Mouse (Mus musculus): ENCODE data around the gene Olfr191. TPM values are rescaled to one million over a fixed set of nuclear protein-coding genes. Genes with fewer than 3 reads are reported as not detected.

The Olfr191 gene
- polyA plus RNA-seq, 1 experiment from 2014 or later: not detected

- WGBS (ENCODE audit: insufficient replicate concordance): 63% methylated on average over 3 of the region's 3 CpGs
- H3K36me3 ChIP-seq (replicated peaks; ENCODE audit: insufficient read depth, low read length): no peaks in the 10 kb centered on the region
- no peaks in the 10 kb centered on the region for H3K9me3 ChIP-seq (ENCODE audit: low read length)
- no peak overlapping the region for H3K9ac ChIP-seq (replicated peaks)
- ATAC-seq (no peak), DNase-seq (no peak)
- no peak overlapping the region for H3K27ac ChIP-seq (ENCODE audit: low read depth)
- no peaks in the 10 kb centered on the region for H3K4me1 ChIP-seq (ENCODE audit: insufficient read depth)
- no peak overlapping the region for H3K4me3 ChIP-seq (ENCODE audit: low read depth, low read length)
- H3K4me2 ChIP-seq (ENCODE audit: low read depth, low read length): no peak overlapping the region
- no peaks in the 10 kb centered on the region for H3K27me3 ChIP-seq (ENCODE audit: insufficient read depth, low read length)
- TF ChIP-seq EP300 (IDR thresholded peaks at IDR 0.05; ENCODE audit: low read depth): no peak
- no peak for TF ChIP-seq CTCF (IDR thresholded peaks at IDR 0.05; ENCODE audit: low read depth)
Measured at GRCm38 (mm10) chr16:59045835-59046234, 43.8 kb downstream of the Olfr191 start.

DNA sequence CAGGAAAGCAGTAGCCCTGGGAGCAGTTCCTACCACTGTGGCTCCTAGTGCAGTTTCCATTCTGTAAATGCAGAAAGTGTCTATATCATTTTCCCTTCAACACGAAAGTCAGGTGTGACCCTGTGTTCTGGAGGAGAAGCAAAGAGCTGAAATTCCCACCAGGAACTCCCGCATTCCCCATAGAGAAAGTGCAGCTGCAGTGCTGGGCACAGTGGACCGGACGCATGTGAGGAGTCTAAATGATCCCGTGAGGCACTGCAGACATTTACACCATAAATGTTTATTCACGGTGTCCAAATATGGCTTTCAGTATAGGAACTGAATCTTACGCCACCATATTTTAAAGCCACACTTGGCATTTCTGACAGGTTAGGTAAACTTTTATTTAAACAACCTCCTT is 49.9 kb downstream of the Olfr191 start, which contains the start of gene Olfr187:
Gene Olfr187, minus strand, starts transcription at position 58 of the 400 bp plus-strand sequence.
- DNase-seq (no peak), ATAC-seq (no peak)
- WGBS (ENCODE audit: insufficient replicate concordance): 83% methylated on average over 7 of the region's 7 CpGs
- Histone ChIP-seq H3K4me1 (ENCODE audit: insufficient read depth) (no peaks in the 10 kb centered on the region), H3K9me3 (ENCODE audit: low read length) (no peaks in the 10 kb centered on the region), H3K4me2 (ENCODE audit: low read depth, low read length) (no peak within 1 kb of the TSS), H3K4me3 (ENCODE audit: low read depth, low read length) (no peak within 1 kb of the TSS), H3K36me3 (replicated peaks; ENCODE audit: insufficient read depth, low read length) (no peaks in the 10 kb centered on the region), H3K27me3 (ENCODE audit: insufficient read depth, low read length) (no peaks in the 10 kb centered on the region), H3K9ac (replicated peaks) (no peak within 1 kb of the TSS), H3K27ac (ENCODE audit: low read depth) (no peak within 1 kb of the TSS)
- TF ChIP-seq EP300 (IDR thresholded peaks at IDR 0.05; ENCODE audit: low read depth) (no peak), CTCF (IDR thresholded peaks at IDR 0.05; ENCODE audit: low read depth) (no peak)

Other genes starting within 250 kb of the Olfr191 start
- gene Olfr177, start 215.1 kb downstream of the Olfr191 start, polyA plus RNA-seq (2015; fragmentation: Nextera tagmentation; extraction: Ambion mirVana): not detected in 2 replicates
- gene Olfr178, start 197.8 kb downstream of the Olfr191 start, polyA plus RNA-seq (2015; fragmentation: Nextera tagmentation; extraction: Ambion mirVana): not detected in 2 replicates
- gene Olfr181, start 161.1 kb downstream of the Olfr191 start, polyA plus RNA-seq (2015; fragmentation: Nextera tagmentation; extraction: Ambion mirVana): not detected in 2 replicates
- not detected in 2 replicates for gene Olfr180, start 160.4 kb downstream of the Olfr191 start, polyA plus RNA-seq (2015; fragmentation: Nextera tagmentation; extraction: Ambion mirVana)
- not detected in 2 replicates for gene Olfr183, start 94.5 kb downstream of the Olfr191 start, polyA plus RNA-seq (2015; fragmentation: Nextera tagmentation; extraction: Ambion mirVana)
- not detected in 2 replicates for gene Olfr186, start 59.5 kb downstream of the Olfr191 start, polyA plus RNA-seq (2015; fragmentation: Nextera tagmentation; extraction: Ambion mirVana)
- not detected in 2 replicates for gene Olfr187, start 50.1 kb downstream of the Olfr191 start, polyA plus RNA-seq (2015; fragmentation: Nextera tagmentation; extraction: Ambion mirVana)
- gene Olfr190, start 11.8 kb downstream of the Olfr191 start, polyA plus RNA-seq (2015; fragmentation: Nextera tagmentation; extraction: Ambion mirVana): not detected in 2 replicates
- not detected in 2 replicates for gene Olfr193, start 22.1 kb upstream of the Olfr191 start, polyA plus RNA-seq (2015; fragmentation: Nextera tagmentation; extraction: Ambion mirVana)
- not detected in 2 replicates for gene Olfr194, start 31.2 kb upstream of the Olfr191 start, polyA plus RNA-seq (2015; fragmentation: Nextera tagmentation; extraction: Ambion mirVana)
- gene Olfr195, start 57.2 kb upstream of the Olfr191 start, polyA plus RNA-seq (2015; fragmentation: Nextera tagmentation; extraction: Ambion mirVana): not detected in 2 replicates
- not detected in 2 replicates for gene Olfr196, start 80.6 kb upstream of the Olfr191 start, polyA plus RNA-seq (2015; fragmentation: Nextera tagmentation; extraction: Ambion mirVana)
- not detected in 2 replicates for gene Olfr198, start 113.7 kb upstream of the Olfr191 start, polyA plus RNA-seq (2015; fragmentation: Nextera tagmentation; extraction: Ambion mirVana)
- gene Olfr199, start 129.9 kb upstream of the Olfr191 start, polyA plus RNA-seq (2015; fragmentation: Nextera tagmentation; extraction: Ambion mirVana): not detected in 2 replicates
- gene Olfr201, start 182.8 kb upstream of the Olfr191 start, polyA plus RNA-seq (2015; fragmentation: Nextera tagmentation; extraction: Ambion mirVana): not detected in 2 replicates
- gene Olfr202, start 197.0 kb upstream of the Olfr191 start, polyA plus RNA-seq (2015; fragmentation: Nextera tagmentation; extraction: Ambion mirVana): not detected in 2 replicates
- not detected in 2 replicates for gene Olfr203, start 209.1 kb upstream of the Olfr191 start, polyA plus RNA-seq (2015; fragmentation: Nextera tagmentation; extraction: Ambion mirVana)
- gene Olfr204, start 228.4 kb upstream of the Olfr191 start, polyA plus RNA-seq (2015; fragmentation: Nextera tagmentation; extraction: Ambion mirVana): not detected in 2 replicates
- not detected in 2 replicates for gene Olfr205, start 241.3 kb upstream of the Olfr191 start, polyA plus RNA-seq (2015; fragmentation: Nextera tagmentation; extraction: Ambion mirVana)

Data from liver, postnatal 0 days (tissue).